Mouse (Mus musculus) MEL (cell line): Measurements from ENCODE around the gene Tlx3. TPM values are rescaled to one million over a fixed set of nuclear protein-coding genes. Genes with fewer than 3 reads are reported as not detected.

Experiments
- DNase-seq: peaks from one replicate; pipeline ENCODE4 v3.0.0; 2011; ENCODE audit warnings: low read depth, low spot score
- H3K27ac ChIP-seq: 2 replicates; pipeline ENCODE4 v1.5.1; 2012; ENCODE audit warnings: low read depth, mild to moderate bottlenecking, control low read depth, low read length, moderate library complexity; ENCODE audit not compliant: control insufficient read depth
- H3K27me3 ChIP-seq, 2 experiments: fragments of 150-350 bp in 1 of 2; sonication (generic) in 1 of 2; 2 replicates each; pipeline ENCODE4 v1.6.1; 2012; ENCODE audit warnings: low read length in 2 of 2, mild to moderate bottlenecking in 2 of 2, improper control_type of control experiment in 1 of 2, moderate library complexity in 1 of 2; ENCODE audit not compliant: insufficient read depth in 2 of 2, control insufficient read depth in 1 of 2
- H3K36me3 ChIP-seq, 2 experiments: 2 replicates each; pipeline ENCODE4 v1.6.1; 2012 to 2014; ENCODE audit warnings: low read length in 2 of 2, improper control_type of control experiment in 1 of 2, inconsistent platforms in 1 of 2, mild to moderate bottlenecking in 1 of 2; ENCODE audit not compliant: insufficient read depth in 2 of 2, control insufficient read depth in 1 of 2
- H3K4me1 ChIP-seq, 2 experiments: fragments of 150-350 bp in 1 of 2; sonication (generic) in 1 of 2; 2 replicates each; pipeline ENCODE4 v1.6.1; 2012; ENCODE audit warnings: low read length in 2 of 2, improper control_type of control experiment in 1 of 2, mild to moderate bottlenecking in 1 of 2; ENCODE audit not compliant: insufficient read depth in 2 of 2, control insufficient read depth in 1 of 2
- H3K4me3 ChIP-seq, 2 experiments: fragments of 150-350 bp in 1 of 2; sonication (generic) in 1 of 2; 2 replicates each; pipeline ENCODE4 v1.5.1; 2012; ENCODE audit warnings: low read depth in 2 of 2, low read length in 2 of 2, mild to moderate bottlenecking in 2 of 2, moderate library complexity in 2 of 2, control low read depth in 1 of 2, improper control_type of control experiment in 1 of 2; ENCODE audit not compliant: control insufficient read depth in 1 of 2, insufficient read depth in 1 of 2
- H3K79me2 ChIP-seq: 2 replicates; pipeline ENCODE4 v1.6.1; 2012; ENCODE audit warnings: mild to moderate bottlenecking, low read length, moderate library complexity; ENCODE audit not compliant: control insufficient read depth, poor library complexity, insufficient read depth
- H3K9ac ChIP-seq: 2 replicates; pipeline ENCODE4 v1.6.1; 2012; ENCODE audit warnings: low read depth, mild to moderate bottlenecking, control low read depth, low read length, moderate library complexity; ENCODE audit not compliant: control insufficient read depth, poor library complexity, severe bottlenecking
- H3K9me3 ChIP-seq: fragments of 150-350 bp; sonication (generic); replicated peaks from 2 replicates; pipeline ENCODE4 v1.6.1; 2012; ENCODE audit warnings: mild to moderate bottlenecking, low read length, improper control_type of control experiment, moderate library complexity; ENCODE audit not compliant: insufficient read depth
- BHLHE40 ChIP-seq: IDR thresholded peaks from 2 replicates; pipeline ENCODE4 v1.6.1; 2012; ENCODE audit warnings: low read depth, mild to moderate bottlenecking, inconsistent platforms, low read length, improper control_type of control experiment, borderline replicate concordance
- E2F4 ChIP-seq: IDR thresholded peaks from 2 replicates; pipeline ENCODE4 v1.6.1; 2011; ENCODE audit warnings: low read depth, low read length, improper control_type of control experiment, borderline replicate concordance
- ELF1 ChIP-seq: IDR thresholded peaks from 2 replicates; pipeline ENCODE4 v1.6.1; 2014; ENCODE audit warnings: low read depth, mild to moderate bottlenecking, inconsistent platforms, low read length, improper control_type of control experiment, moderate library complexity
- EP300 ChIP-seq, 2 experiments: IDR thresholded peaks; 2 replicates each; pipeline ENCODE4 v1.6.1; 2011; ENCODE audit warnings: improper control_type of control experiment in 2 of 2, low read length in 2 of 2, low read depth in 1 of 2, mild to moderate bottlenecking in 1 of 2
- ETS1 ChIP-seq: IDR thresholded peaks from 2 replicates; pipeline ENCODE4 v1.6.1; 2012; ENCODE audit warnings: low read depth, mild to moderate bottlenecking, inconsistent platforms, low read length, improper control_type of control experiment, moderate library complexity
- GABPA ChIP-seq: IDR thresholded peaks from 2 replicates; pipeline ENCODE4 v1.6.1; 2012; ENCODE audit warnings: low read depth, mild to moderate bottlenecking, inconsistent platforms, low read length, improper control_type of control experiment, moderate library complexity
- HCFC1 ChIP-seq: IDR thresholded peaks from 2 replicates; pipeline ENCODE4 v1.6.1; 2012; ENCODE audit warnings: low read depth, mild to moderate bottlenecking, inconsistent platforms, low read length, improper control_type of control experiment, moderate library complexity
- JUND ChIP-seq: IDR thresholded peaks from 2 replicates; pipeline ENCODE4 v1.6.1; 2011; ENCODE audit warnings: low read depth, mild to moderate bottlenecking, improper control_type of control experiment, low read length
- RAD21 ChIP-seq: IDR thresholded peaks from 2 replicates; pipeline ENCODE4 v1.6.1; 2011; ENCODE audit warnings: mild to moderate bottlenecking, low read depth, low read length, improper control_type of control experiment
- SIN3A ChIP-seq: IDR thresholded peaks from 2 replicates; pipeline ENCODE4 v1.6.1; 2012; ENCODE audit warnings: low read length, improper control_type of control experiment, inconsistent platforms
- TAL1 ChIP-seq: IDR thresholded peaks from 2 replicates; pipeline ENCODE4 v1.6.1; 2012; ENCODE audit warnings: mild to moderate bottlenecking, inconsistent platforms, low read length, moderate library complexity, mixed read lengths
- UBTF ChIP-seq: IDR thresholded peaks from 2 replicates; pipeline ENCODE4 v1.6.1; 2012; ENCODE audit warnings: low read depth, mild to moderate bottlenecking, inconsistent platforms, low read length, improper control_type of control experiment, moderate library complexity, borderline replicate concordance; ENCODE audit not compliant: insufficient read depth
- ZC3H11A ChIP-seq: IDR thresholded peaks from 2 replicates; pipeline ENCODE4 v1.6.1; 2012; ENCODE audit warnings: low read depth, mild to moderate bottlenecking, inconsistent platforms, low read length, improper control_type of control experiment
- ZMIZ1 ChIP-seq: IDR thresholded peaks from 2 replicates; pipeline ENCODE4 v1.6.1; 2012; ENCODE audit warnings: low read depth, mild to moderate bottlenecking, inconsistent platforms, low read length, improper control_type of control experiment, moderate library complexity
- polyA plus RNA-seq, 2 experiments: library from polyadenylated mRNA; stranded (reverse) in 1 of 2; unstranded in 1 of 2; fragments of >175 nt in 1 of 2; fragments of >200 nt in 1 of 2; gene quantifications; 2 replicates each; pipeline versions ENCODE4 v1.2.1 to v1.2.4; 2012; ENCODE audit warnings: low replicate concordance in 2 of 2, low read depth in 1 of 2; ENCODE audit not compliant: insufficient read length in 2 of 2, insufficient read depth in 1 of 2, missing spikeins in 1 of 2
- total RNA-seq: library from RNA; depleted of rRNA; stranded (reverse); fragments of 300-350 nt; gene quantifications from 2 replicates; pipeline ENCODE4 v1.2.3, GENCODE M21; 2012; rRNA removed

The Tlx3 gene
- total RNA-seq (not detected in 2 replicates), polyA plus RNA-seq (not detected)

- Histone ChIP-seq H3K4me1 (no peaks in the 10 kb centered on the region), H3K79me2 (no peaks in the 10 kb centered on the region), H3K36me3 (no peaks in the 10 kb centered on the region), H3K9me3 (no peaks in the 10 kb centered on the region), H3K9ac (no peak within 1 kb of the TSS), H3K27ac (no peak within 1 kb of the TSS), H3K27me3 (no peaks in the 10 kb centered on the region), H3K4me3 (no peak within 1 kb of the TSS)
- no peak for DNase-seq
- TF ChIP-seq ZC3H11A (no peak), ETS1 (no peak), BHLHE40 (no peak)
Measured at GRCm38 (mm10) chr11:33203383-33204328, at the start of gene Tlx3. Gene Tlx3 (minus strand): TSS chr11:33203589.

GRCm38 (mm10) chr11:33240295-33240694, 36.9 kb upstream of the Tlx3 start:
- H3K9me3 ChIP-seq = no peaks in the 10 kb centered on the region
- H3K4me1 ChIP-seq = no peaks in the 10 kb centered on the region
- peaks cover 3% of the 10 kb centered on the region in 2 experiments; a peak in 2 of 4 replicates for H3K27me3 ChIP-seq
- no peak overlapping the region for H3K9ac ChIP-seq
- H3K27ac ChIP-seq = no peak overlapping the region
- H3K36me3 ChIP-seq = no peaks in the 10 kb centered on the region
- no peak overlapping the region for H3K4me3 ChIP-seq
- no peaks in the 10 kb centered on the region for H3K79me2 ChIP-seq
- TF ChIP-seq ELF1 (no peak), ZMIZ1 (no peak), SIN3A (no peak), HCFC1 (no peak), TAL1 (no peak), RAD21 (no peak), UBTF (no peak), E2F4 (no peak), JUND (no peak), GABPA (no peak), EP300 (IDR thresholded peaks at IDR 0.05; ENCODE audit: low read depth in 1 of 2, low read length in 2 of 2) (no peak)
- no peak for DNase-seq
